8 mouse cellular contexts compared by ENCODE assay signal in genomic region chr19:13980988-13981630, GRCm38 (mm10).
A peak's percentile ranks its signal among the peaks of the same experiment; 100 is the strongest.
DNase-seq lines count a peak whose midpoint lies in the region; ATAC-seq and TF ChIP-seq lines count a peak whose summit lies in the region.

No protein-coding gene starts in this region.

- peak; percentile 52 for DNase-seq in adrenal gland, postnatal 10 days
- no peak for DNase-seq in adrenal gland, postnatal 4 days (ENCODE audit: low spot score in 2 of 2)
- peak in 2 of 3 experiments; percentile 0 to 6 for DNase-seq in liver, embryonic 14.5 days (ENCODE audit: low read depth in 3 of 3, low spot score in 3 of 3)
- peak; percentile 64 for DNase-seq in embryo, embryonic 11 days

- TF ChIP-seq EP300 in liver, embryonic 14.5 days (IDR thresholded peaks at IDR 0.05; ENCODE audit: low read depth) = no peak

- no peaks in the 10 kb centered on the region for H3K36me3 ChIP-seq in liver, embryonic 14.5 days (replicated peaks; ENCODE audit: control insufficient read depth, insufficient read depth, low read depth)
- H3K36me3 ChIP-seq in liver, embryonic 12.5 days = no peaks in the 10 kb centered on the region
- H3K36me3 ChIP-seq in kidney, embryonic 16.5 days (ENCODE audit: insufficient read depth, low read length) = no peaks in the 10 kb centered on the region

- 16% methylated on average over 4 of the region's 4 CpGs for WGBS in liver, embryonic 14.5 days (ENCODE audit: insufficient replicate concordance)
- 9% methylated on average over 4 of the region's 4 CpGs for WGBS in liver, embryonic 12.5 days (ENCODE audit: insufficient replicate concordance)
- WGBS in kidney, embryonic 16.5 days = 20% methylated on average over 4 of the region's 4 CpGs

- no peak overlapping the region for H3K4me2 ChIP-seq in liver, embryonic 14.5 days (ENCODE audit: low read depth)
- no peak overlapping the region for H3K4me2 ChIP-seq in liver, embryonic 12.5 days
- H3K4me2 ChIP-seq in kidney, embryonic 16.5 days (replicated peaks; ENCODE audit: low read depth, low read length) = no peak overlapping the region

- peak; percentile 40; the same call in 1 of the 2 replicates for TF ChIP-seq CTCF in liver, embryonic 14.5 days (IDR thresholded peaks at IDR 0.05; ENCODE audit: low read depth)

- H3K9me3 ChIP-seq in liver, embryonic 14.5 days (ENCODE audit: control insufficient read depth, low read length) = no peaks in the 10 kb centered on the region
- no peaks in the 10 kb centered on the region for H3K9me3 ChIP-seq in liver, embryonic 12.5 days (replicated peaks)
- no peaks in the 10 kb centered on the region for H3K9me3 ChIP-seq in kidney, embryonic 16.5 days (ENCODE audit: low read length)

- no peaks in the 10 kb centered on the region for H3K27me3 ChIP-seq in liver, embryonic 14.5 days (ENCODE audit: control insufficient read depth, insufficient read depth, low read length)
- no peaks in the 10 kb centered on the region for H3K27me3 ChIP-seq in liver, embryonic 12.5 days (replicated peaks)
- no peaks in the 10 kb centered on the region for H3K27me3 ChIP-seq in kidney, embryonic 16.5 days (ENCODE audit: insufficient read depth, low read length)

- no peak for ATAC-seq in liver, embryonic 14.5 days (ENCODE audit: insufficient read depth)
- ATAC-seq in liver, embryonic 12.5 days = no peak
- peak; percentile 76; the same call in 1 of the 2 replicates for ATAC-seq in kidney, embryonic 16.5 days (ENCODE audit: low FRiP score, low TSS enrichment)
- peak; percentile 87 for ATAC-seq in megakaryocyte progenitor cell, adult 5-6 weeks (replicated peaks; ENCODE audit: poor library complexity)
- no peak for ATAC-seq in erythroblast, adult 5-6 weeks (replicated peaks; ENCODE audit: low FRiP score, poor library complexity, severe bottlenecking)

- H3K27ac ChIP-seq in liver, embryonic 14.5 days = no peak overlapping the region
- no peak overlapping the region for H3K27ac ChIP-seq in liver, embryonic 12.5 days
- no peak overlapping the region for H3K27ac ChIP-seq in kidney, embryonic 16.5 days (ENCODE audit: low read length)

- no peak overlapping the region for H3K4me3 ChIP-seq in liver, embryonic 14.5 days (ENCODE audit: insufficient read depth in 1 of 2, low read depth in 2 of 2, low read length in 2 of 2)
- no peak overlapping the region for H3K4me3 ChIP-seq in liver, embryonic 12.5 days
- H3K4me3 ChIP-seq in kidney, embryonic 16.5 days (ENCODE audit: low read length) = no peak overlapping the region

- H3K4me1 ChIP-seq in liver, embryonic 14.5 days (replicated peaks; ENCODE audit: control insufficient read depth in 2 of 2, insufficient read depth in 2 of 2, low read length in 1 of 2) = no peaks in the 10 kb centered on the region
- no peaks in the 10 kb centered on the region for H3K4me1 ChIP-seq in liver, embryonic 12.5 days
- H3K4me1 ChIP-seq in kidney, embryonic 16.5 days (ENCODE audit: insufficient read depth, low read length) = no peaks in the 10 kb centered on the region

- no peak overlapping the region for H3K9ac ChIP-seq in liver, embryonic 14.5 days (replicated peaks)
- no peak overlapping the region for H3K9ac ChIP-seq in liver, embryonic 12.5 days
- no peak overlapping the region for H3K9ac ChIP-seq in kidney, embryonic 16.5 days (replicated peaks; ENCODE audit: low read length)

Comparison
In these comparisons a context has a peak if more than half of its experiments do, and no peak if none do; other contexts are left out.
1. DNase-seq: peak in adrenal gland, postnatal 10 days (single experiment), liver, embryonic 14.5 days (2 of 3) and embryo, embryonic 11 days (single experiment); none in adrenal gland, postnatal 4 days (0 of 2).
2. ATAC-seq: peak in kidney, embryonic 16.5 days (single experiment) and megakaryocyte progenitor cell, adult 5-6 weeks (single experiment); none in liver, embryonic 14.5 days (single experiment), liver, embryonic 12.5 days (single experiment) and erythroblast, adult 5-6 weeks (single experiment).